Mouse (Mus musculus) stomach, postnatal 0 days (tissue): ENCODE measurements around the gene Plekha7.
A peak's percentile ranks its signal among the peaks of the same experiment; 100 is the strongest.

ENCODE experiments used
- CTCF ChIP-seq: IDR thresholded peaks from 2 replicates; pipeline ENCODE4 v1.5.1; 2016; ENCODE audit warnings: antibody characterized with exemption, low read depth, mild to moderate bottlenecking, moderate library complexity
- EP300 ChIP-seq: optimal IDR thresholded peaks from 2 replicates; pipeline ENCODE3; 2016; ENCODE audit warnings: antibody characterized with exemption

DNA sequence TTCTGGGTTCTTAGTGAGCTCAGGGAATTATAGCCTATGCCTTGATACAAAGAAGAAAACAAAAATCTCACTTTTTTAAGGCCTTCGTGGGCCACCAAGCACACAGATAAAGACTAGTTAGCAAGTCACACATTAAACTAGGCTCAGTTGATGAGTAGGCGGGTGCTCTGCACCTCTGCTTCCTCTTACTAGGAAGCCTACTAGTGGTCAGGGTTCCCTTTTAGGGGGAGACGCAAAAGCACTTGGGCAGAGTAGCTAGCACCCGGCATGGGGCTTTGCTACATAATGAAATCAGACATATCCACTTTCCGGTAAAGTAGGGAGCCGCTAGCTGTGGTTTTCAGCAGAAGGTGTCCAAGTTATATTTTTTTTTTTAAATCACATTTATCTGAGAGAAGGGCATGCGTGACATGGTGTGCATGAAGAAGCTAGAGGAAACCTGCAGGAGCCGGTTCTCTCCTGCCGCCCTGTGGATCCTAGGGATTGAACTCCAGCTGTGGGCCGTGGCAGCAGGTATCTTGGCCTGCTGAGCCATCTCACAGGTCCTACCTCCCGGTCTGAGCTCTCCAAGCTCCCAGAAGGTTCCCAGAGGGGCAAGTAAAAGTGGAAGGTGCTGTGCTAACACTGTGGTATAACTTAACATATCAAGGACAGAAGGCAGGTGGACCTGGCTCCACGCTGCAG lies 67.2 kb downstream of the Plekha7 start:
- TF ChIP-seq EP300 = no peak
- TF ChIP-seq CTCF = 0 out of 2 replicates have a peak, but pooled peaks have one; percentile 3
